Mouse (Mus musculus) thymus, postnatal 14 days (tissue): ENCODE data around the gene Ndufs3.
"Not testable (repeated sequence)": the region's sequence is repeated elsewhere in the genome, so short reads cannot be mapped to it uniquely, and the experiment has no call there.

ENCODE experiments used
- DNase-seq: peaks from one replicate; pipeline ENCODE4 v3.0.0; 2021

The Ndufs3 gene

DNA sequence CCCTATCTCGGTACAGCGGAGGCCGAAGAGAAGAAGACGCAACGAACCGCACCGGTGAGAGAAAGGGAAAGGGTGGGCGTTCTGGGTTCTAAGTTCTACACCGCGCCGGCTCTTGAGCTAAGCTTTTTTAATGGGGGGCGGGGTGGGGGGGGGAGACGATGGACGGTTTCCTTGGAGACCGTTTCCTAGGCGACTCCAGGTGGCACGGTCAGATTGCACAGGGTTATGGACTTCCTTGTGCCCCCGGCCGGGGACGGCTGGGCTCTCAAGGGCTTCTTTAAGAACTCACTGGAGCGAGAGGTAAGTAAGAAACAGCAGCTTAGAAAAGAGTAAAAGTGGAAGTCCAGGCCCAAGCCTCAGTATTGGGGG is 213 bp upstream of the Ndufs3 start:
- no peak for DNase-seq

DNA sequence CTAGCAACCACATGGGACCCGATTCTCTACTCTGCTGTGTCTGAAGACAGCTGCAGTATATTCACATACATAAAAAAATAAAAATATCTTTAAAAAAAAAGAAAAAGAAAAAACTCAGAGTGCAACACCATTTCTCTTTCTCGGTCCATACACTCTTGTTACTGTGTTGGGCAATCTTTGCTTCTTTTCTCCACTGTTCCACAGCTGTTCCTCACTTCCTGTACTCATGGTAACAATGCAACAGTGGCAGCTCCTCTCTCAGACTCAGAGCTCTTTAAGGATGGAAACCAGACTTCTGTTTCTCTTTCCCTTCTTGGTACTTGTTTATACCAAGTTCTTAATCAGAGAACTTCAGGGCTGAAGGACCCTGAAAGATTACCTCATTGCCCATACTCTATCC is 1.2 kb downstream of the Ndufs3 start:
- no peak for DNase-seq

DNA sequence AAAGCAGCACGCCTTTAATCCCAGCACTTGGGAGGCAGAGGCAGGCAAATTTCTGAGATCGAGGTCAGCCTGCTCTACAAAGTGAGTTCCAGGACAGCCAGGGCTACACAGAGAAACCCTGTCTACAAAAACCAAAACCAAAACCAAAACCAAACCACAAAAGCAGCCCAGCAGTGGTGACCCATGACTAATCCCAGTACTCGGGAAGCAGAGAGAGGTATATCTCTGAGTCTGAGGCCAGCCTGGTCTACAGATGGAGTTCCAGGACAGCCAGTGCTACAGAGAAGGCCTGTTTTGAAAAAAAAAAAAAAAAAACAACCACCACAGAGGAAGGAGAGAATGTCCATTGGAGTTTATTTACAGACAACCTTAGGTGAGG is 10.3 kb downstream of the Ndufs3 start:
- not testable (repeated sequence) for DNase-seq

DNA sequence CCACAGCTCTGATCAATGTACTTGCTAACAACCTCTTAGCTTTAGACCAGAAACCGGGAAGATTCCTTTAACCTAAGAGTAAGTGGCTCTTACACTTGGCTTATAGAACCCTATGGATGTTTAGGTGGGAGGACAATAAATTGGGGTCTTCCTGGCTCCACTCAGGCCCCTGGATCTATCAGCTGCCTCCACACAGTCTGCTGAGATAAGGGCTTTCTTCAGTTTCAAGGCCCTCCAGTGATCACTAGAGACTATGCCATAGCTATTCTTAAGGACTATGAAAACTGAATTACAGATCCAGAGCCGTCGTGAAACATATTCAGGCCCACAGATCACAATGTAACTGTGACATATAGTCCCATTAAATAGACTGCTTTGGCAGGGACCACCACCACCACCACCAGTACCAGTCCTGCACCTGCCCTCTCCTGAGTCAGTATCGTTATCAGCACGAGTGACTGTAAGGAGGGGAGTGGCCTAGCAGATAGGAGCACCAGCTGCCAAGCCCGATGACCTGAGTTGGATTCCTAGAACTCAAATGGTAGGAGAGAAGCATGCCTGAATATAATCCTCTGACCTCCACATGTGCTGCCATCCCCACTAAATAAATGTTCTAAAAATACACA is 10.8 kb downstream of the Ndufs3 start:
- no peak for DNase-seq

DNA sequence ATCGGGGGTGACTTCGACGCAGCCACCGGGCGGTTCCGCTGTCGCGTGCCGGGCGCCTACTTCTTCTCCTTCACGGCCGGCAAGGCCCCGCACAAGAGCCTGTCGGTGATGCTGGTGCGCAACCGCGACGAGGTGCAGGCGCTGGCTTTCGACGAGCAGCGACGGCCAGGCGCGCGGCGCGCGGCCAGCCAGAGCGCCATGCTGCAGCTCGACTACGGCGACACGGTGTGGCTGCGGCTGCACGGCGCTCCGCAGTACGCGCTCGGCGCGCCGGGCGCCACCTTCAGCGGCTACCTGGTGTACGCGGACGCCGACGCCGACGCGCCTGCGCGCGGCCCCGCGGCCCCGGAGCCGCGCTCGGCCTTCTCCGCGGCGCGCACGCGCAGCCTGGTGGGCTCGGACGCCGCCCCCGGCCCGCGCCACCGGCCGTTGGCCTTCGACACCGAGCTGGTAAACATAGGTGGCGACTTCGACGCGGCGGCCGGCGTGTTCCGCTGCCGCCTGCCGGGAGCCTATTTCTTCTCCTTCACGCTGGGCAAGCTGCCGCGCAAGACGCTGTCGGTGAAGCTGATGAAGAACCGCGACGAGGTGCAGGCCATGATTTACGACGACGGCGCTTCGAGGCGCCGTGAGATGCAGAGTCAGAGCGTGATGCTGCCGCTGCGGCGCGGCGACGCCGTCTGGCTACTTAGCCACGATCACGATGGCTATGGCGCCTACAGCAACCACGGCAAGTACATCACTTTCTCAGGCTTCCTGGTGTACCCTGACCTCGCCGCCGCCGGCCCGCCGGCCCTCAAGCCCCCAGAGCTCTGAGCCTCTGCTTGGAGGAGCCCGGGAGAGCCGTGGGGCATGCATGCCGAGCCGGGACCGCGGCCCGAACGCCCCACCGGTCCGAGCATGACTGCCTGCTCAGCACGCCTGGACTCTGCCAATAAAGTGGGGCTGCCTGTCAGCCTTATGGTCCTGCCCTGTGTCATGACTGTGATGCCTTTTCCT is 14.8 kb downstream of the Ndufs3 start:
- peak; percentile 67 for DNase-seq

DNA sequence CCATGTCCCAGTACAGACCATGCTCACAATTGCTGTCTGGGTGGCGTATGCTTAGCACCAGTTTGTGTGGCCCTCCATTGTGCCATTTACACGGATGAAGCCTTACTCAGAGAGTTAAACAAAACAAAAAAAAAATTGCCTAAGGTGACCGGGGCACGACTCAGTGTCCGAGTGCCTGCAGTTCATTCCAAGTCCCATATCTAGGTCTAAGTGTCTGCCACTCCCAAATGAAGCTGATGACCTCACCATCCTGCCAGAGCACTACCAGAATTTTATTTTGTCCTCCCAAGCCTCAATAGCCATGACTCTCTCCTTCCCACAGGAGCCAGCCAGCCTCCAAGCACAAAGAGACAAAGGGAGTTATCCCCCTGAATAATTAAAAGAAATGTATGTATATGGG is 17.0 kb downstream of the Ndufs3 start:
- DNase-seq = no peak

DNA sequence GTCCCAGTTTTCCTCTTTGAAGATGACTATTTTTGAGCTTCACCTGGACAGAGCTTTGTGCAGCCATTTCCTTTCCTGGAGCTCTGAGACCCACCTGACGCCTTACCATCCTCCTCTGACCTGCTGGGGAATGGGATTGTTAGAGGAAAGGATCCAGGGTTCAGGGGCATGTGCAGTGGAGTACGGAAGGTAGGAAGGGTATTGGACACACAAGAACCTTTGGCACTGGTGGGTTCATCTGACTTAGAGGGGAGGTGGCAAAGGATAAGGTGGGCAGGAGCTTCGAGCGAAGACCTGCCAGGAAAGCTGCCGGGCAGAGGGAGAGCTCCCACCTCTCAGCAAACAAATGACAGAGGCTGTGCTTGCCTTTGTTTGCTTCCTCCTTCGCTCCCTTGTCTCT is 18.2 kb downstream of the Ndufs3 start:
- no peak for DNase-seq

DNA sequence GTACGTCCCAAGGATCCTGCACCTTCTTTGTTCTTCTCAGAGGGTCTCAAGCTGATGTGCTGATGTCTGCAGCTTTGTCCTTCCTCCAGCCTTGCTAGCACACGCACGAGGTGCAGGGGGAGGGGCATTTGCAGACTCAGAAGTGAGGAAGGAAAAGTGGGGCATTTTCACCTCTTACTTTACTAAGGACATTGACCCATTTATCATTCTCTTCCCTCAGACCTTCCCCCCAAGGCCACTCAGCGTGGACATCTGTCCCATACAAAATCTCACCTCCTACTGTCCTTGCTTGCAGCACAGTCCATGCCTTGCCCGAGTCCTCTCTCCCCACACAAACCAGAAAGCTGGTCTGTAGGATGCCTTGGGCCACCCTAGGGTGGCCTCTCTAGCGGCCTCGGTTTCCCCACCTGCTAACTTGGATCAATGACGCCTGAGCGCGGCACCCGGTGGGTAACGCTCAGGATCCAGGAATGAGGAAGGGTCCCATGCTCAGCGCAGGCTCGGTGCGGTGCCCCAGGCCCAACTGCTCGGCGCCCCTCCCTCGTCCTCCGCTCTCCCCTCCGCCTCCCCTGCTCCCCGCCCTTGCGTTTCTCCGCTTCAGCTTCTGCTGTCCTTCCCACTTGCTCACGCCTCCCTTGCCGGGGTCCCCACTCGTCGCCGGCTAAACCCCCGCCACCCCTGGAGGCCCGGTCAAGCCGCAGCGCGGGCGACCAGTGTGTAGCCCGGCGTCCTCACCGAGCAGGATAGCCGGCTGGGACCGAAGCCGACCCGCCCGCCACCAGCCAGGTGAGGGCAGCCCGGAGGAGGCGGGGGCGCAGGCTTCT is 19.2 kb downstream of the Ndufs3 start, which contains the start of gene C1qtnf4:
Gene C1qtnf4, plus strand, starts transcription at position 643 of the 824 bp plus-strand sequence.
- no peak for DNase-seq

DNA sequence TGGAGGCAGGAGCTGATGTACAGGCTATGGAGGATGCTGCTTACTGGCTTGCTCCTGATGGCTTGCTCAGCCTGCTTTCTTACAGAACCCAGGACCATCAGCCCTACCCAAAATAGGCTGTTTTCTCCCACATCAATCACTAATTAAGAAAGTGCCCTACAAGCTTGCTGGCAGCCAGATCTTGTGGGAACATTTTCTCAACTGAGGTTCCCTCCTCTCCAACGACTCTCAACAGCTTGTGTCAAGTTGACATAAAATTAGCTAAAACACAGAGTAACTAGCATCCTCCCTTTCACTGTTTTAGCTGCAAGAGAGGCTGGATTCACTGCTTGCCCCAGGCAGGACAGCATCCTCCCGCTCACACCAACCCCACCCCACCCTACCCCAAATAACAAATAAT is 22.8 kb downstream of the Ndufs3 start:
- no peak for DNase-seq

DNA sequence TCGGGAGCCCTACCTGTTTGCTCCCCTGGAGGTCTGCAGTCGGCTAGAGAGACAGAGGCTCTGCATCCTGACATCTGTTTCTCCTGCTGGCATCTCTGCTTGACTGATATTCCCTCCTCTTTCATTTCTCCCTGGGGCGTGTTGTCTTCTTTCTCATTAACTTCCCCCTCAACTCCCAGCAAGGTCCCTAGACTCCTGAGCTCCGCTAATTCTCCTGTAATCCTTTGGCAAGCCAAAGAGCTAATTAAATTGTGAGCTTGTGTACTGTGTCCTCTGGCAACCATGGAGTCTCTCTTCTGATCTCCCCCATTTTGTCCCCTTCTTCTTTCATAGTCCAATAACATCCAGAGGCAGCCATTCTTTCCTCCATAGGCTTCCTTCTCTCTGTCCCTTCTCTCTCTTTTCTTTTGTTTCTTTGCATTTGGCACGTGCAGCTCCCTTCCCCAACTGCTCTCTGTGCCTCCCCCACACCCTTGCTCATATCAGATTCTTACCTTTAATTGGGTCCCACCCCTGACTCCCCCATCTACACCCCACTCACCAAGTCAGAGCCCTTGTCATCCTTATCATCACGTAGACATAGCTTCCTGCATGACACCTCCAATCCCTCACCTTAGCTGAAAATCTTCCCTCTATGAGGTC is 24.4 kb downstream of the Ndufs3 start:
- no peak for DNase-seq

DNA sequence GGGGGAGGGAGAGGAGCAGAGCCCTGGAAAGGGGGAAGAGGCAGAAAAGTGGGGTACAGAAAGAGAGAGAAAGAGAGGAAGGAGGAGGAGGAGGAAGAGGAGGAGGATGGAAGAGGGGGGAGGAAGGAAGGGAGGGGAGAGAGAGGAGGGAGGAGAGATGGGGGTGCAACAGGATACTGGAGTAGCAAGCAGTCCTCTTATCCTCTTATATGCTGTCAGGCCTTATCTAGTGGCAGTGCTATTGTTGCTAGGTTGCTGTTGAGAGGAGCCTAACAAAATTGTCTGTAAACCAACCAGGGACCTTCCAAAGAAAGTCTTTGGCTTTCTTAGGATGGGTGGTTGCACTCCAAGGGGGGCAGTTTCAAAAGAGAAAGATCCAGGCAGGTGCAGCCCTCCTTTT is 25.2 kb downstream of the Ndufs3 start:
- no peak for DNase-seq

DNA sequence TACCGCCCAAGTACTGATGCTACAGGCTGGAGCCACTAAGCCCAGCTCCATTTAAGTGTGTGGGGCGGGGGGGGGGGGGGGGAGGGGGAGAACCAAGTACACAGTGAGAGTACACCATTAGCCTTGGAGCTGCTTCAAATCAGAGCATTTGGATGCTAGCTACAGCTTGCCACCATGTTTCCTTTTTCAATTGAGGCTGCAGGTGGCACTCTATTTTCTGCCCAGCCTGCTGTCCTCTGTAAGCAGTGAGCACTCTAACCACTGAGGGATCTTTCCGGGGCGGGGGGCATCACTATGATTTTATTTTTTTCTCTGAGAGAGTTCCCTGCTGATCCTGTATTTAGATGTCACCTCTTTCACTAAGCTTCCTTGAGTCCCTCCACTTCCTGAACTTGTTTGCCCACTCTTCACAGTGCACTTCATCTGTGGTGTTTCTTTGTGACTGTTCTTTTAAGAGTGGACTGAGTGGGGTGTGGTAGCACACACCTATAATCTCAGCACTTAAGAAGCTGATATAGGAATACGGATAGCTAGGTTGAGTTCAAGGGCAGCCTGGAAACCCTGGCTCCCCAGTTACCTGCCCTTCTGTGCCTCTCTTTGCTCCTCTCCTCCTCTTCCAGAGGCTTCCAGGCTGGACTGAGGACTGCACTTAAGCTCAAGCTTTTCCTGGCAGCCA is 26.9 kb downstream of the Ndufs3 start:
- DNase-seq = no peak

DNA sequence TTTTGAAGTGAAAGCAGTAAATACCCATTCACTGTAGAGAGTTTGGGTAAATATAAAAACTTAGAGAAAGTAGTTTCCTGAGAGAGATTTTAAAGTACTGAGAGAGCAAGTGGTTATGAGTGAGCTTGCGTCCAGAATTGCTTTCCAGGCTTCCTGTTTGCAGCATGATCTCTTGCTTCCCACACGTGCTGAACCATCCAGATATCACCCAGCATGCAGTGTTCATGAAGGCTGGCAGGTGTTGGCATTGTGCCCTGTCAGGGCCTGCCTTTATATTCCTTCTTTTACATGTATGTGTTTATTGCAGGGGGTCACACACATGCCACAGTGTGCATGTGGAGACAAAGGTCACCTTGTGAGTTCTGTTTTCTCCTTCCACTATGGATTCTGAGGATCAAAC is 29.4 kb downstream of the Ndufs3 start:
- DNase-seq = no peak

DNA sequence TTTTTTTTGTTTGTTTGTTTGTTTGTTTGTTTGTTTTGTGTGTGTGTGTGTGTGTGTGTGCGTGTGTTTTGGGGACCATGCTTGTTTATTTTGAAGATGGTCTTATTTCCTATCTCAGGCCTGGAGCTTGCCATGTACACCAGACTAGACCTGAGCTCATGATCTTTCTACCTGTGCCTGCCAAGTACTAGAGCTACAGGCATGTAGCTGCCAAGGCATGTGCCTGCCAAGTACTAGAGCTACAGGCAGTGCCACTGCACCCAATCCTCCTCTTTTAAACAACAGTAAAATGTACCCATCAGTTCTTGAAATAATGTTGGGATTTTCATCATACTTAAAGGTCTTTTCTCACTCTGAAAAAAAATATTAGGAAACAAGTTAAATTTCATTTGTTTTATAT is 30.6 kb downstream of the Ndufs3 start:
- no peak for DNase-seq

DNA sequence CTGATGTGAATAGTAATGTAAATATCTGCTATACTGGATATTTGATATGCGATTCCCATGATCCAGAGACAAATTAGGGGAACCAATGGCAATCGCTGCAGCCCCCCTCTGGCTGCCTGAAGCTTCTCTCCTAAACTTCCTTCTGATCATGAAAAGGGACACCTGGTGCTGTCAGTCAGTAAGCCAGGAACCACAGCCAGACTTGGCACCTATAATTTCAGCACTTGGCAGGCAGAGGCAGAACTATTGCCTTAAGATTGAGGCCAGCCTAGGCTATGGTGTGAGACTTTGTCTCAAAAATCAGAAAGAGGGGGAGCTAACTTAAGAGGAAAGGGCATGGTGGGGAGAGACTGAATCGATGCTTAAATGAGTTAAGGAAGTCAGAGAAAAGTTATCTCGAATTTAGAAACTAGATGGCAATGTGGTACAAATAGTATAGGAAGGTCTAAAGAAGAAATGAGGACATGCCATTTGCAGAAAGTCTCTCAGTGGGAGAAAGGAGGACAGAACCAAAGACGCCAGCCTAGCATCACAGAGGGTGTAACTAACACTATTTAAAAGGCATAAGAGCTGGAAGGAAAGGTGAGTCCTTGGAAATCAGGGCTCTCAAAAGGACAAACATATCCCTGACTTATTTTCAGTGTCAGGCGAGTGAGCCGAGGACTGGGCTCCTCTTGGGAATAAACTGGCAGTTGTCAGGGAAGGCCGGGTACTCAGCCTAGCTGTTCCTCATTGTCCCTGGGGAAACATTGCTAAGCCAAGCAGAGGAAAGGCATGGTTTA is 33.3 kb downstream of the Ndufs3 start:
- no peak for DNase-seq

DNA sequence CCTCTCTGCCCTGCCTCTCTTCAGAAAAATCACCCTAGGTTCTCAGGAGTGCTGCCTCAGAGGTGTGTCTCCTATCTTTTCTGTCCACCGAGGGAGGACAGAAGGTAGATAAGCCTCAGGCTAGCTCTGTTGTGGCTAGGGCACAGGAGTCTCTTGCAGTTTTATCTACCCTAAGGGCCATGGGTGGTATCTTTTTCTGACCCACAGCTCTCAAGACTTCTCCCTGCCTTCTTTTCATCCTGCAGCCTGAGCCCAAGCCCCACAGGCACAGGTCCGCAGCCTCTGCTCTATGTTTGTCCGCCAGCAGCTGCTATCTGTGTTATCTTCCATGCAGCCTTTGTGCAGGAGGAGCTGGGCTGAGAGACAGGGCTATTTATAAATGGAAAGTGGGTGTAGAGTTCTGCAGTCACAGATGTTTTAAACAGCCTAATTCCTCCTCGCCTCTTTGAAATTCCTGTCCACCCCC is 34.5 kb downstream of the Ndufs3 start:
- no peak for DNase-seq

DNA sequence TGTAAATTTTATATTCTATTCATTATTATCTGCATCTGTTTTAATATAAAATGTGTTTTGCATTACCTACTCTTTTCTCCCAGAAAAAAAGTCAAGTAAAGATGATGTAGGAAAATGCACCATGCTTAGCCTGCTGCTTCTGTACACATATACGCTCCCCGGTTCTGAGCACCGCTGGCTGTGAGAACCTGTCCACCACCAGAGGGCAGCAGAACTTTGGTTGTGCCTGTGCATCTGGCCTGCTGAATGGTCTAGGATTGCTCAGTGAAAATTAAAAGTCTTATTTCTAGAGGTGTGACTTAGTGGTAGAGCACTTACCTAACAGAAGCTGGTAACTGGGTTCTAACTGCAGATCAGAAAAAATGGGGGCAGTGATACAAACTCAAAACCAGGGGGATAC is 38.1 kb downstream of the Ndufs3 start:
- peak; percentile 80 for DNase-seq

DNA sequence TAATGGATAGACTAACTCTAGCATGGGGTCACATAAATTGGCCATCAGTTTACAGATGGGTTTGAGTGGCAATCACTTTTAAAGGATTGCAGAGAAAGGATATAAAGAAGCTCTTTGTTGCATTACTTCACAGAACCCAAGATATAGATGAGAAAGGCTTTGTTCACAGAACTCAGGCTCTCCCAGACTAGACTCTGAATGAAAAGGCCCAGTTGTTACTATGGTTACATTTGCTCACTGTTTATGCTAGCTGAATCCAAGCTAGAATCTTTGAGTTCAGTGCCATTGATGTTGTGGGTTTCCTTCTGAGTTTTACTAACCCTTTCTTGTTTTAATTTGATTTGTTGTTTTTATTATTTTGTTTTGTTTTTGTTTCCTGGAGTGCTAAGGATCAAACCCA is 40.4 kb downstream of the Ndufs3 start:
- no peak for DNase-seq

DNA sequence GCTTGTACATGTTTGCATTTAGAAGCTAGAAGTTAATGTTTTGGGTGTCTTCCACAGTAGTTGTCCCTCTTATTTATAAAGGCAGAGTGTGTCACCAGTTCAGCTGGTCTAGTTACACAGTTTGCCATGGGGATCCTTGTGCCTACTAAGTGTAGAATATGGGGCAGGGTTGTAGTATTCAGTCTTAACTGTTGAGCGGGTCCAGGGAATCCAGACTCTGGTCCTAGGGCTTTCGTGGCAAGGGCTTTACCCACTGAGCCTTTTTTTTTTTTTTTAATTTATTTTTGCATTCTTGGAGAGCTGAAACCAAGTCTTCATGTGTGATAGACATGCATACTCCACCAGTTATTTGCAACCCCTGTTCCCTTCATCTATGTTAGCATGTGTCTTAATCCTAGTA is 43.1 kb downstream of the Ndufs3 start:
- no peak for DNase-seq

DNA sequence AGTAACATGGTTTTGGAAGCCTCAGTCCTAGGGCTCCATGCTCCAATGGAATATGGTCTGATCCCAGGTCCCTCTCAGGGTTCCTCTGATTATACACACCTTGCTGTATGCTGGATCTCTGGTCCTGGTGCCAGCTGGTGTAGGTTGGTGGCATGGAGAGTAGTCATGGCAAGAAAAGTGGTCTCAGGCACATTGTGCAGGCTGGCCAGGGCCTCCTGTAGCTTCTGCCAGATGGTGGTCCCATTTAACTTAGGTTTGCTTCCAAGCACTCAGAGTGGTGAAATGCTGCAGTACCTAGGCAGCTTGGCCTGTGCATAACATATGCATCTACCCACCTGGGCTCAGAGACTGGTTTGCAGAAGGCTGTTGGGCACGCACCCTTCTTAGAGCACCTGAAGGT is 54.2 kb downstream of the Ndufs3 start:
- DNase-seq = no peak

DNA sequence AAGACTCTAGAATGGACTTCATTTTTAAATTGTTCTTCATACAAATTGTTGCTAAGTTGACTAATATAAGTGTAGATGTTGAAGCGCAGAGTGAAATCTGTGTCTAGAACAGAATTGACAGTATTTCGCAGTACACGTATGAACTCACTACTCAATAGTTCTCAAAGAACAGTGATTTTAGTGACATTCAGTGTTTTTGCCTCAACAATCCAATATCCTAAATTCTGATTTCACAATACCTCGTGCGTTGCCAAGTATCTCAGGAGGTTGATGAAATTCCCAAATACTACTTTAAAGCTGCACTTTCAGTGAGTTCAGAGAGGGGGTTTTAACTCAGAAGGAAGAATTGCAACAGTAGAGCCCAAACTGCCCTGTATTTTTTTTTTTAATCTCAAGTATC is 56.3 kb downstream of the Ndufs3 start:
- DNase-seq = no peak

DNA sequence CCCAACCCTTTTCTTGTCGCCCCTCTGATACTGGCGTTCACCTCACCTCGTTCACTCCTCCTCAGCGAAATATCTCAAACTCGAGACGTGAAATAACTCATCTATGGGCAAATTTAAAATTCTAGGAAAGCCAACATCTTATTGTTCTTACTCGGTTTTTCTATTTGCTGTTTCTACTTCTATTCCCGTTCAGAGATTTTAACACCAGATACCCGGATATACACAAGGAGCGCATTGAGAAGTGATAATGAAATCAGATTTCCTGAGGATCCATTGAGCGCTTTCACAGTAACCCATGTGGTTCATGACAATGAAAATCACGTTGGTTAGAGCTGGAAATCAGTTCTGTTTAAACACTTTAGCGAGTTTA is 57.0 kb downstream of the Ndufs3 start:
- DNase-seq = no peak
